Mouse (Mus musculus): Measurements from ENCODE around the gene Rab10.

Gene Rab10

DNA sequence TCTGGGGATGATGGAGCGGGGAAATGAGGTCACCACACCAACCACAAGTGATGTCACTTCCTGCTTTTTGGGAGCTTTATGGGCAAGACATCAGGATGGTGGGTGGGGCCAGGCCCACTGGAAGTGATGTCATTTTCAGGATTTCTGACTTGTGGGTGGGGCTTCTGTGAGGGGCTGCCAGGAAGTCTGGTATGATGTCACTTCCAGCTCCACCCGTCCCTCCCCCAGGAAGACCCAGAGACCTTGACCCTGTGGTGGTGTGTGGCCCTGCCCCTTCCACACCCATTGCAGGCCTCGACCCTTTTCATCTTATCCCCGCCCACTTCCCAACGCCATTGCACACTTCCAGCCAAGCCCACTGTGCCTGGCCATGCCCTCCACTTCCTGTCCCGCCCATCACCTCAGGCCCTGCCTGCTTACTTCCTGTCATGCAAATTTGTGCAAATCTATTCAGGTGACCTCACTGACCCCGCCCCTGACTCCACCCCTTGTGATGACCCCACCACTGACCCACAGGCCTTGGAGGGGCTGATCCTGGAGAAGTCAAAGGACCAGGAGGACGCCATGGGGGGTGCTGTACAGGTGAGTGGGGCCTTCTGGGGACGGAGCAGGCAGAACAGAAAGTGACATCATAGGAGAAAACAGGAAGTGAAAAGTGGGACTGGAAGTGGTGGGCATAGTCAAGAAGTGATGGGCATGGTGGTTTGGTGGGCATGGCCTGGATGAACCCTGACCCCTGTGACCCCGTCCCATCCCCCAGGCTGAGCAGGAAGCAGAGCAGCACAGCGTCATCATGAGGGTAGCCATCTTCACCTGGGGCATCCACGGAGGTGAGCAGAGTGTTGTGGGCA lies 72.7 kb downstream of the Rab10 start:
- DNase-seq (ENCODE audit: low spot score): no peak

DNA sequence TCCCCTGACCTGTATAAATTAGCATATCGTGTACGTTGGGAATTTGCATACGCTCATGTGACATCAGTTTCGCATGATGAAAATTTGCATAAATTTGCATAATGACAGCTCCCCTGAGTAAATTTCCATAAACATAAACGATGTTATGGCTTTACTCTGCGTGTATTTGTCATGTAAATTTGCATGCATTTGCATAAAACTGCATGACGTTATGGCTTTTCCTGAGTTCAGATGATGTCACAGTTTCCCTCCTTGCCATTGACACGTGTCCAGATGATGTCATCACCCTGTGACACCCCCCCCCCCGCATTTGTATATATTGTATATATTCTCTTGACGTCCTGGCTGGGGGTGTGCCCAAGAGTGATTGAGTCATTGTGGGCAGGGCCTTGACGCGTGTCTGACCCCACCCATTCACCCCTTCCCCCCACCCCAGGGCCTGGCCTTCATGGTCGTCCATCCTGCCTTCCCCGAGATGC lies 73.6 kb downstream of the Rab10 start:
- DNase-seq (ENCODE audit: low spot score): no peak

DNA sequence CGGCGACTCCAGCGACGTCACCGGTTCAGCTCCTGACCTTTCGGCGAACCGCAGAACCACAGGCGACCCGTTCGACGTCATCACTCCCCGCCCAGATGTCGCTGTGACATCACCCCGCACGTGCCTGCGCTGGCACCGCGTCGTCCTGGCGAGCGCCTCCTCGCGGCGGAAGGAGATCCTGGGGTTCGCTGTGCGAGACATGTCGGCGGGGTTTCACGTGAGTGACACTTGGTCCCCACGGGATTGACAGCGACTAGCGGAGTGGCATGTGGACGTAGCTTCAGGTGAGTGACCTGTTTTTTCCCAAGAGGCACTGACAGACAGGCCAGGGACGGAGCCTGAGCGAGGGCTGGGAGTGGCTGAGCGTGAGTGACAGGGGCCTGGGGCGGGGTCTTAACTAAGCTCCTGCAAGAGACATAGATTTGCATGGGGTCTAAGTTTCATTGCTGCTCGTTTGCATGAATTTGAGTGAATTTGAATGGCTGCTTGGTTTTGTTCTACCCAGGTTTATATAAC lies 74.1 kb downstream of the Rab10 start:
- peak; percentile 91 for DNase-seq (ENCODE audit: low spot score)

DNA sequence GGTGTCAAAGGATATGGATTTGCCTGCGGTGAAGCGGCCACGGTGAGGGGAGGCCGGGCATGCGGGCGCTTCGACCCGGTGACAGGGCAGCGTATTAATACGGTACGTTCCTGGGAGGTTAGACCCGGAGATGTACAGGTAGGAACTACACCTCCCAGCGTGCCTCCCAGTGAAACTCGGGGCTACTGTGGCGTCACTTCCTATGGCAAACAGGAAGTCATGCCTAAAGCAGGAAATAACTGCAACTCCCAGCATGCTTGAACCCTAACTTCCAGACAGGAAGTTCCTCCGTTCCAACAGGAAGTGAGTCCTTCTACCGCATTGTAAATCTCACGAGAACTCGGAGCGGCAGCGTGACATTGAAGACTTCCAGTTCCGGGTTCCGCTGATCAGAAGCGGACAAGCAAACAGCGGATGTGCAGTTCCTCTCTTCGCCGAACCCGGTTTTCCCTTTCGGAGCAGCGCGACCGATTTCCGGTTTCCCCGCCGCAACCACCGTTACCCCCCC lies 74.6 kb downstream of the Rab10 start:
- DNase-seq (ENCODE audit: low spot score): peak; percentile 46

DNA sequence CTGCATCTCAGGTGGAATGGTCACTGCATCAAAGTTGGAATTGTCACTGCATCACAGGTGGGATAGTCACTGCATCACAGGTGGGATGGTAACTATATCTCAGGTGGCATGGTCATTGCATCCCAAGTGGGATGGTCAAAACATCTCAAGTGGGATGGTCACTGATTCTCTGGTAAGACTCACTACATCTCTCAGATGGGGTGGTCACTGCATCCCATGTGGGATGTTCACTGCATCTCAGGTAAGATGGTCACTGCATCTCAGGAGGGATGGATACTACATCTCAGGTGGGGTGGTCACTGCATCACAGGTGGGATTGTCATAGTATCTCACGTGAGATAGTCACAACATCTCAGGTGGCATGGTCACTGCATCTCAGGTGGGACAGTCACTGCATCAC lies 75.7 kb downstream of the Rab10 start:
- no peak for DNase-seq (ENCODE audit: low spot score)

DNA sequence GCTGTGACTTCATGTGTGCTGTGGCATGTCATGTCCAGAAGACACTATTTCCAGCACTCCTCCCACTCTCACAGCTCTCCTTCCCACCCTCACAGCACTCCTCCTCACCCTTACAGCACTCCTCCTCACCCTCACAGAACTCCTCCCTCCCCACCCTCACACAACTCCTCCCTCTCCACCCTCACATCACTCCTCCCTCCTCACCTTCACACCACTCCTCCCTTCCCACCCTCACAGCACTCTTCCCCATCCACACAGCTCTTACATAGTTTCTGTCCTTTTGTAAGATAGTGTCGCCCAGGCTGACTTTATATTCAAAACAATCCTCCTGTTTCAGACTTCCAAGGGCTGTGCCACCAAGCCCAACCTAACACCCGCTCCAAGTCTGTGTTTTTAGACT lies 86.4 kb downstream of the Rab10 start:
- no peak for DNase-seq (ENCODE audit: low spot score)

DNA sequence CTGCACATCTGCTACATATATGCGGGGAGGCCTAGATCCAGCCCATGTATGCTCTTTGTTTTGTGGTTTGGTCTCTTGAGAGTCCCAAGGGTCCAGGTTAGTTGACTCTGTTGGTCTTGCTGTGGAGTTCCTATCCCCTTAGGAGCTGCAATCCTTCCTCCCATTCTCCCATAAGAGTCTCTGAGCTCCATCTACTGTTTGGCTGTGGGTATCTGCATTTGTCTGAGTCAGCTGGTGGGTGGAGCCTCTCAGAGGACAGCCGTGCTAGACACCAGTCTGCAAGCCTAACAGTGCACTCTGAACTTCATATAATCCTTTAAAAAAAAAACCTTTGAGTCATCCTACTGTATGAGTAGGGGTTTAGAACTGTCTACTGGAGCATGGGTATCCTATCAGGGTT lies 99.6 kb downstream of the Rab10 start:
- no peak for DNase-seq (ENCODE audit: low spot score)

DNA sequence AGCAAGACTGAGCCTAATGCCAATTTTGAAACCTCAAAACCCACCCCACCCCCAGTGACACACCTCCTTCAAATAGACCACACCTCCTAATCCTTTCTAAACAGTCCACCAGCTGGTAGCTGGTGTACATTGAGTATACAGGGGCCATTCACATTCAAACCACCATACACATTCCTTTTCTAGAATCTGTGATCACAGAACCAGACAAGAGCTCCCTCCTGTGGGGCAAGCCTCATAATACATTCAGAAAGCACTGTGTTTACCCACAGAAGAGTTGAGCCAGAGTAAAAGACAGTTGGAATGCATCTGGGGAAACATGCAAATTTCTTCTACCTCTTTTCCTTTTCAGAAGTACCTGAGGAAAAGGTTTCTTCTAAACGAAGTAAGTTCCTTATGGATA lies 100.6 kb downstream of the Rab10 start:
- no peak for DNase-seq (ENCODE audit: low spot score)
